Mouse (Mus musculus): ENCODE measurements around the gene Twf1. TPM values are rescaled to one million over a fixed set of nuclear protein-coding genes. Genes with fewer than 3 reads are reported as not detected.

Twf1 gene
- 87.8 and 92.4 TPM in 2 replicates for polyA plus RNA-seq (2015; fragmentation: Nextera tagmentation; extraction: Ambion mirVana)

- Histone ChIP-seq H3K36me3 (ENCODE audit: control insufficient read depth, insufficient read depth, low read length) (peaks cover 1% of the 10 kb centered on the region; the same call in 1 of the 2 replicates), H3K4me2 (replicated peaks; ENCODE audit: low read depth) (peak within 1 kb of the TSS; percentile 58), H3K9me3 (ENCODE audit: control insufficient read depth, low read length) (no peaks in the 10 kb centered on the region), H3K4me3 (ENCODE audit: low read depth, low read length) (peak within 1 kb of the TSS; percentile 99), H3K27ac (replicated peaks) (peak within 1 kb of the TSS; percentile 84), H3K27me3 (ENCODE audit: control insufficient read depth, insufficient read depth, low read length) (no peaks in the 10 kb centered on the region), H3K4me1 (replicated peaks; ENCODE audit: control insufficient read depth, insufficient read depth) (no peaks in the 10 kb centered on the region), H3K9ac (ENCODE audit: low read length) (peak within 1 kb of the TSS; percentile 95)
- DNase-seq (ENCODE audit: low spot score) (peak; percentile 99), ATAC-seq (ENCODE audit: low FRiP score, low TSS enrichment) (peak; percentile 100)
- TF ChIP-seq CTCF (IDR thresholded peaks at IDR 0.05; ENCODE audit: low read depth) = peak; percentile 43
- peak; percentile 42 for TF ChIP-seq EP300 (optimal IDR thresholded peaks at IDR 0.05)
- under 1% methylated on average over 65 of the region's 70 CpGs for WGBS
Measured at GRCm38 (mm10) chr15:94589219-94590075, at the start of gene Twf1. Gene Twf1, minus strand, starts transcription at chr15:94589889.

DNA sequence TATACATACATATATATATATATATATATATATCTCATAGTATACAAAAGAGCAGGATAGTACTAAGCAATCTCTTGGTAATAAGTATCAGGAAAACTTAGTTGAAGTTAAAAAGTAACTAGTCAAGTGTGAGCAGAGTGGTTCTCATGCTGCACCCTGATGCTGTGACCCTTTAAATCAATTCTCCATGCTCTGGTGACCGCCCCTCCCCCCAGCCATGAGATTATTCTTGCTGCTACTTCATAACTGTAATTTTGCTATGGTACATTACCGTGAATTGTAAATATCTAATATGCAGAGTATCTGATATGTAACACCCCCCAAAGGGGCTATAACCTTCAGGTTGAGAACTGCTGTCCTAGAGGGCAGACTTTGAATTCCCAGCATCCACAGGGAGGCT is 49.4 kb upstream of the Twf1 start:
- Histone ChIP-seq H3K36me3 (ENCODE audit: control insufficient read depth, insufficient read depth, low read length) (no peaks in the 10 kb centered on the region), H3K9me3 (ENCODE audit: control insufficient read depth, low read length) (no peaks in the 10 kb centered on the region), H3K4me1 (replicated peaks; ENCODE audit: control insufficient read depth, insufficient read depth) (no peaks in the 10 kb centered on the region), H3K4me2 (replicated peaks; ENCODE audit: low read depth) (no peak overlapping the region), H3K9ac (ENCODE audit: low read length) (no peak overlapping the region), H3K27ac (replicated peaks) (no peak overlapping the region), H3K27me3 (ENCODE audit: control insufficient read depth, insufficient read depth, low read length) (no peaks in the 10 kb centered on the region), H3K4me3 (ENCODE audit: low read depth, low read length) (no peak overlapping the region)
- DNase-seq (ENCODE audit: low spot score) = no peak
- ATAC-seq (ENCODE audit: low FRiP score, low TSS enrichment) = no peak
- 91% methylated on average over 2 of the region's 2 CpGs for WGBS
- TF ChIP-seq EP300 (optimal IDR thresholded peaks at IDR 0.05) = no peak
- no peak for TF ChIP-seq CTCF (IDR thresholded peaks at IDR 0.05; ENCODE audit: low read depth)

GRCm38 (mm10) chr15:94638207-94638606 is 48.5 kb upstream of the Twf1 start:
- H3K36me3 ChIP-seq (ENCODE audit: control insufficient read depth, insufficient read depth, low read length) = no peaks in the 10 kb centered on the region
- WGBS = 50% methylated on average over 2 of the region's 2 CpGs
- H3K4me2 ChIP-seq (replicated peaks; ENCODE audit: low read depth) = no peak overlapping the region
- DNase-seq (ENCODE audit: low spot score) (no peak), ATAC-seq (ENCODE audit: low FRiP score, low TSS enrichment) (no peak)
- no peak overlapping the region for H3K9ac ChIP-seq (ENCODE audit: low read length)
- H3K9me3 ChIP-seq (ENCODE audit: control insufficient read depth, low read length) = no peaks in the 10 kb centered on the region
- TF ChIP-seq EP300 (optimal IDR thresholded peaks at IDR 0.05) = no peak
- TF ChIP-seq CTCF (IDR thresholded peaks at IDR 0.05; ENCODE audit: low read depth) = no peak
- H3K4me3 ChIP-seq (ENCODE audit: low read depth, low read length) = no peak overlapping the region
- no peak overlapping the region for H3K27ac ChIP-seq (replicated peaks)
- H3K27me3 ChIP-seq (ENCODE audit: control insufficient read depth, insufficient read depth, low read length) = no peaks in the 10 kb centered on the region
- no peaks in the 10 kb centered on the region for H3K4me1 ChIP-seq (replicated peaks; ENCODE audit: control insufficient read depth, insufficient read depth)

DNA sequence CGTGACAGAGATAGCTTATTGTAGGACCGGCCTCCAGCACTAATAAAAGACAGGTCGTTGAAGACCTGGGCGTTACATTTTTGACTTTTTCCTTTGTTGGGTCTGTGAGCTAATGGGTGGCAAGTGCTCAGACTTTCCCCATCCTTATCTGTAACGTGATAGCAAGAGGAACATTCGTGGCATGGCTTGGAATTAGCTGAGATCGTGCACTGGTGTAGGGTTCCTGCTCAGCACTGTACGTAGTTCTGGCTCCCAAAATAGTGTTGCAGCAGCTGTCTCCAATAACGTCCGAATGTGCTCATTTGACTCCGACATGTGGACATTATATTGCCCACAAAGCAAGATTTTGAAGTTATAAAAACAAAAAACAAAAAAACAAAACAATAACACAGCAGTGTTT is 44.8 kb upstream of the Twf1 start:
- Histone ChIP-seq H3K4me1 (replicated peaks; ENCODE audit: control insufficient read depth, insufficient read depth) (no peaks in the 10 kb centered on the region), H3K9ac (ENCODE audit: low read length) (no peak overlapping the region), H3K4me2 (replicated peaks; ENCODE audit: low read depth) (no peak overlapping the region), H3K27me3 (ENCODE audit: control insufficient read depth, insufficient read depth, low read length) (no peaks in the 10 kb centered on the region), H3K36me3 (ENCODE audit: control insufficient read depth, insufficient read depth, low read length) (no peaks in the 10 kb centered on the region), H3K27ac (replicated peaks) (no peak overlapping the region), H3K4me3 (ENCODE audit: low read depth, low read length) (no peak overlapping the region), H3K9me3 (ENCODE audit: control insufficient read depth, low read length) (no peaks in the 10 kb centered on the region)
- TF ChIP-seq EP300 (optimal IDR thresholded peaks at IDR 0.05) = no peak
- TF ChIP-seq CTCF (IDR thresholded peaks at IDR 0.05; ENCODE audit: low read depth) = no peak
- DNase-seq (ENCODE audit: low spot score) = no peak
- ATAC-seq (ENCODE audit: low FRiP score, low TSS enrichment) = no peak
- WGBS = 69% methylated on average over 11 of the region's 11 CpGs

GRCm38 (mm10) chr15:94630553-94630952 is 40.9 kb upstream of the Twf1 start:
- Histone ChIP-seq H3K4me2 (replicated peaks; ENCODE audit: low read depth) (no peak overlapping the region), H3K9ac (ENCODE audit: low read length) (no peak overlapping the region), H3K27me3 (ENCODE audit: control insufficient read depth, insufficient read depth, low read length) (no peaks in the 10 kb centered on the region), H3K36me3 (ENCODE audit: control insufficient read depth, insufficient read depth, low read length) (no peaks in the 10 kb centered on the region), H3K4me3 (ENCODE audit: low read depth, low read length) (no peak overlapping the region), H3K4me1 (replicated peaks; ENCODE audit: control insufficient read depth, insufficient read depth) (no peaks in the 10 kb centered on the region), H3K27ac (replicated peaks) (no peak overlapping the region), H3K9me3 (ENCODE audit: control insufficient read depth, low read length) (no peaks in the 10 kb centered on the region)
- DNase-seq (ENCODE audit: low spot score) (no peak), ATAC-seq (ENCODE audit: low FRiP score, low TSS enrichment) (no peak)
- WGBS = 47% methylated on average over 4 of the region's 4 CpGs
- no peak for TF ChIP-seq EP300 (optimal IDR thresholded peaks at IDR 0.05)
- no peak for TF ChIP-seq CTCF (IDR thresholded peaks at IDR 0.05; ENCODE audit: low read depth)
